Mouse (Mus musculus): ENCODE measurements around the gene Myo1d.

GRCm38 (mm10) chr11:80503281-80503680 lies 276.5 kb downstream of the Myo1d start:
- no peak for TF ChIP-seq POLR2A (IDR thresholded peaks at IDR 0.05; ENCODE audit: low read depth, low read length)
- no peak for TF ChIP-seq CTCF (conservative IDR thresholded peaks at IDR 0.05; ENCODE audit: insufficient read depth, insufficient read length, low read depth, low read length)

Data from kidney, adult 2 months (tissue).